Mouse (Mus musculus) left cerebral cortex, adult 9 months (tissue): ENCODE measurements around the gene Cd274.
A peak's percentile ranks its signal among the peaks of the same experiment; 100 is the strongest.

ENCODE experiments used
- DNase-seq, 2 experiments: peaks; one replicate each; pipeline ENCODE4 v3.0.0; 2022; ENCODE audit warnings: low spot score in 2 of 2

The Cd274 gene

GRCm38 (mm10) chr19:29364076-29364475, 3.2 kb upstream of the Cd274 start:
- no peak for DNase-seq

DNA sequence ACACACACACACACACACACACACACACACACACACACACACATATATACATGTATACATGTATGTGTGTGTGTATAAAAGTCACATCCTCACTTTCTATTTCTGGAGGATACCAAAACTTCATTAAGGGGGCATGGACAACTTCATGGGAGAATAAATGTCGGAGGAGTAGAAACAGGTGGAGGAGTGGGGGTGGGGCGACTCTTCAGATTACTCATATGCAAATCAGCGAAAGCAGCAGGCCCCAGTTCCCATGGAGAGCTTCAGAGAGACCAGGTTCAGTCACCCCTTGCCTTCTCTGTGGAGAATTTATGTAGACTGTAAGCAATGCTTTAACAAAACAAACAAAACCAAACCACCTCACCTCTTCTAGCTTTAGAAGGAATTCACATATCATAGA, 2.1 kb upstream of the Cd274 start:
- DNase-seq = no peak

DNA sequence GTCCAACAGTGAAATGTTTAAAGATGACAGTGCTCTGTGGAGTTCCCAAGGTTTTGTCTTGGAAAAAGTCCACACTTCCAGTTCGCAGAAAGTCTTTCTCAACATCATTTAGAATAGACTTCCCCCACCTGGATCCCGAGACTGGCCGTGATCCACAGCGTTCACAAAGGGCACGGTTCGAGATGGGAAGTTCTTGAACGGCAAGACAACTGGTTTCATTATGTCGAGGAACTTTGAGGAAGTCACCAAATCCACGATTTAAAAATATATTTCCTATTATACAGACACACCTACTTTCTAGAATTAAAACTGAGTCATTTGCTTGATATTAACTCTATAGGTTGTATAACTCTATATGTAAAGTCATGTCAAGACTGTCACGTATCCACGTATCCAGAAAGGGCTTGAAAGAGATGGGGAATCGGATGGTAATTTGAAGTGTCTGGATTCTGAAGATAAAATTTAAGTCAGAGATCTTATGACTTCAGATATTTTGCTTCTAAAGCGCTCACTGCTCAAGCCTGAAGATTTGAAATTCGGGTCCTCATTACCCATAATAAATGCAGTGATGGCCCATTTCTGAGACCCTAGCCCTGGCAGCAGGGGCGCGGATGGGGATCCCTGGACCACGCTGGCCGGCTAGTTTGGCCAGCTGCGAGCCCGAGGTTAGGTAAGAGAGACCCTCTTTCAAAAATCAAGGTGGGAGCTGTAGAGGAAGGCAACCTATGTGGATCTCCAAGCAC, 858 bp upstream of the Cd274 start:
- no peak for DNase-seq

GRCm38 (mm10) chr19:29368041-29368440, 786 bp downstream of the Cd274 start:
- no peak for DNase-seq

GRCm38 (mm10) chr19:29368671-29369309, 1.5 kb downstream of the Cd274 start:
- no peak for DNase-seq

GRCm38 (mm10) chr19:29370112-29370511, 2.9 kb downstream of the Cd274 start:
- DNase-seq = no peak

DNA sequence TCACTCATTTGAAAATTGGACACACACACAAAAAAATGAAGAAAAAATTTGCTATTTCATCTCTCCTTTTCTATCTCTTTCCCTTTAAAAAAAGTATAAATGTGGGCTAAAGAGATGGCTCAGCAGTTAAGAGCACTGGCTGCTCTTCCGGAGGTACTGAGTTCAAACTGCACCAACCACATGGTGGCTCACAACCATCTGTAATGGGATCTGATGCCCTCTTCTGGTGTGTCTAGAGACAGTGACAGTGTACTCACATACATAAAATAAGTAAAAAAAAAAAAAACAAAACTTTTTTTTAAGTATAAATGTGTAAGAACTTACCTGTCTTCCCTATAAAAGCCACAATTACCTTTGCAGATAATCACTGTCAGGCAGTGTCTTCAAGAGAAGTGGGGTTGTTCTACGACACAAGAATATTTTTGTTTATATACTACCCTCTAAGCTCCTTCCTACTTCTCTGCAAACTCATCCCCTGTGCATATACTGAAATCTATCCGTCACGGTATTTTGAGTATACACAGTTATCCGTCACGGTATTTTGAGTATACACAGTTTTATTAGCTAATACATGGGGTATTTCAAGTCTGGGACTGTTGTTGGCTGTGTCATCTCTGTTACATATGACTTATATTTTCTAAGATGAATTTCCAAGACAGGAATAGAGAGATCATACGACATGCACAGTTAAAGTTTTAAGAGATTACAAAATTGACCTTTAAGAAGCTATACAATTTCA, 3.5 kb downstream of the Cd274 start:
- DNase-seq = no peak

DNA sequence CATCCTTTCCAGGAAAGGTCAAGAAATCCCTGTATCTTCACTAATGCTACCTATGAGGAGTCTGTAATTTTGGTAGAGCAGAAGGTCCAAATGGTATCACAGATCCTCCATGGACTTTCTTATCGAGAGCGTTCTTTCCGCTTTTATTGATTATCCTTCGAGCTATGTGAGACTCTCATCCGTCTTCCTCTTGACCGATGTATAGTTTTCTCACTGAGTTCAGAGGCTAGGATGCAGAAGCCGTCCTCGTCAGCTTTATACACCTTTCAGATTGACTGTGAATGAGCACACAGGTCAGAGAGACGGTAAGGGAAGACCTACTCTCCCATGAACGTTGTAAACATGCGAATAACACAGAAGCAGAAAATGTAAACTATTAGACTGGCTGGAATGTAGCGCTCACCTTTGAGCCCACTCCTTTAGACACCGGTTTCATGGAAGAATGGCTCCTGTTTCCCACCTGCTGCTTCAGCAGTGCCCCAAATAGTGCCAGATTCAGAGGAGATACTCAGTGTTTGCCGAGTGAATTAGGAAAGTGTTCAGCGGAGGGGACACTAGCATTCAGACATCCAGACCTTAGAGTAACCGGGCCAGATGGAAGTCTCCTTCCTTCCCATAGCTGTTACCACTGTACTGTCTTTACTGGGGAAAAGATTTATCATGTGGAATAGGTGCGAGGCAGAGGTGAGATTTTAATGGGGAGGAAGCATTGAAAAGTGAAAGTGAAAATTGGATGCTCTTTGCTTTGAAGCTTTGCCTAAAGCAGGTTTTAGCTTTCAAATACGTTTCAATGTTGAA, 4.2 kb downstream of the Cd274 start:
- no peak for DNase-seq

DNA sequence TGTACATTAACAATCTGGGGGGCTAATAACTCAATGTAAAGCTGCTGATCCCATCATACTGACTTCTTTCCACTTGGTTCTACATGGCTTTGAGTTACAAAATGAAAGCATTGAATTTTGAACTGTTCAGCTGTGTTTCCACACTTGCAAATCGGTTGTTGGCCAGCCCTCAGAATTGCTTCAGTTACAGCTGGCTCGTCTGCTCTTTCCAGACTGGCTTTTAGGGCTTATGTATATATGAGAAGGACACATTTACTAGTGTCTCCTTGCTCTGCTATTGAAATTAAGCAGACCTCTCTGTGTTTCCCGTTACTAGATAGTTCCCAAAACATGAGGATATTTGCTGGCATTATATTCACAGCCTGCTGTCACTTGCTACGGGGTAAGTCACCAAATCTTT, 4.9 kb downstream of the Cd274 start:
- peak in 1 of 2 experiments; percentile 45 for DNase-seq

DNA sequence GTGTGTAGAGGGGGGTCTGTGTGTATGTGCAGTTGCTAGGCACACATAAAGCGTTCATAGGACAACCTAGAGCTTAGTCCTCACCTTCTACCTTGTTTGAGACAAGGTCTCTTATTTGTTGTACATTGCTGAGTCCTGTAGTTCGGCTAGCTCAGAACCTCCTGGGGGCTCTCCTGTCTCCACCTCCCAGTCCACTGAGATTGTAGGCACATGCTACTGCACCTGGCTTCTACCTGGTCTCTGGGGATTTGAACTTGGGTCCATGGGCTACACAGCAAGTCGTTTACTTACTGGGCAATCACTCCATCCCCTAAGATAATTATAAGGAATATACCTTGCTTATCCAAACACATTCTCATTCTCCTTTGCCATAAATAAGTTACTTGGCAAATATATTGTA, 5.4 kb downstream of the Cd274 start:
- DNase-seq = no peak

- DNase-seq = no peak
Observed at GRCm38 (mm10) chr19:29373438-29373837, 6.2 kb downstream of the Cd274 start.

GRCm38 (mm10) chr19:29374947-29375346, 7.7 kb downstream of the Cd274 start:
- no peak for DNase-seq

GRCm38 (mm10) chr19:29376382-29376781, 9.1 kb downstream of the Cd274 start:
- no peak for DNase-seq

DNA sequence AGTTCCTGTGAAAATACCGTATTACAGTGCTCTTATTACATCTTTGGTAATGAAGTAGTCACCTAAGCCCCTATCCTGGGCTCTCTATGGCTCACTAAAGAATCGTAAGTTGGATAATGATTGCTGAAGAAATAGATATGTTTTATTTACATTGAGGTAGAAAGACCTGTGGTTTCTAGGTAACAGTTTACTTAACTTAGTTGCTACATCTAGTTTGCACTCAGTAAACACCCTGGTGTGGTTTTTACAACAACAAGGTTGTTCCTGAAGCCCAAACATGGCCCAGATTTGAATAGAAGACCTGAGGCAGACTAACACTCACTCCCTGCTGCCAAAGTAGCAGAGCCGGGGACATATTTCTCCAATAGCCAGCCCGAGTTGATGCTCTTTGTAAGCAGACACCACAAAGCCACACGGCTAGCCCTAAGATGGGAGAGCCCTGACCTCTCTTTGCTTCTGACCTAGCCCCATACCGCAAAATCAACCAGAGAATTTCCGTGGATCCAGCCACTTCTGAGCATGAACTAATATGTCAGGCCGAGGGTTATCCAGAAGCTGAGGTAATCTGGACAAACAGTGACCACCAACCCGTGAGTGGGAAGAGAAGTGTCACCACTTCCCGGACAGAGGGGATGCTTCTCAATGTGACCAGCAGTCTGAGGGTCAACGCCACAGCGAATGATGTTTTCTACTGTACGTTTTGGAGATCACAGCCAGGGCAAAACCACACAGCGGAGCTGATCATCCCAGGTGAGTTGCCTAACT, 12.8 kb downstream of the Cd274 start:
- no peak for DNase-seq

- DNase-seq = no peak
Observed at GRCm38 (mm10) chr19:29383368-29383767, 16.1 kb downstream of the Cd274 start.

- DNase-seq = no peak
Observed at GRCm38 (mm10) chr19:29384412-29384811, 17.2 kb downstream of the Cd274 start.

DNA sequence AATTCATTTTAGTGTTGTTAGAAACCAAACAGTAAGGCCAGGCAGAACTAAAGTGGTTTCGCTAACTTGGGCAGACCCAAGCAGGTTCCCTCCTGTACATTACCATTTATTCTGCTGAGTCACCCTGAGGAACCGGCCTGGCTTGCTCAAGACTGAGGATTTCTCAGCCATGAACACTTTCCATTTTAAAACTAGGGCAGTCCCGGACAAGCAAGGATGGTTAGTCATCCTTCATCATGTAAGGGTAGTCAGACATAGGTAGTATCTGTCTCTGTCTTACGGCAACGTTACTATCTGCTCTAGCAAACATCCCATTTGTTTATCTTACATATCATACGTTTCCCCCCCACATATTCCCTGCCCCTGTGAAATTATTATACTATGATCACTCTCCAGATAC, 17.7 kb downstream of the Cd274 start:
- DNase-seq = no peak

GRCm38 (mm10) chr19:29385822-29386221, 18.6 kb downstream of the Cd274 start:
- DNase-seq = no peak

DNA sequence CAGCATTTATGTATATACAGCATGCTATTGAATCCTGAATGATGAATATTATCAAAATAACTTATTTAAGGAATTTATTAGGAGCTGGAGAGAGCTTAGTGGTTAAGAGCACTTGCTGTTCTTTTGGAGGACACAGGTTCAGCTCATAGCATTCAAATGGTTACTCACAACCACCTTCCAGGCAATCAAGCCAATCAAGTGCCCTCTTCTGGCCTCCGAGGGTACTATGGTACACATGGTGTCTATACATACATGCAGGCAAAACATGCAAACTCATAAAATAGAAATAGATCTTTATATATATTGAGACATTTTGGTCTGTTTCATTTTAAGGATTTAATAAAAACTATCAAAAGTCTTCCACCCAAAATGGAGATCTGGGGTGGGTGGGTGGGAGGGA, 21.6 kb downstream of the Cd274 start:
- DNase-seq = no peak

DNA sequence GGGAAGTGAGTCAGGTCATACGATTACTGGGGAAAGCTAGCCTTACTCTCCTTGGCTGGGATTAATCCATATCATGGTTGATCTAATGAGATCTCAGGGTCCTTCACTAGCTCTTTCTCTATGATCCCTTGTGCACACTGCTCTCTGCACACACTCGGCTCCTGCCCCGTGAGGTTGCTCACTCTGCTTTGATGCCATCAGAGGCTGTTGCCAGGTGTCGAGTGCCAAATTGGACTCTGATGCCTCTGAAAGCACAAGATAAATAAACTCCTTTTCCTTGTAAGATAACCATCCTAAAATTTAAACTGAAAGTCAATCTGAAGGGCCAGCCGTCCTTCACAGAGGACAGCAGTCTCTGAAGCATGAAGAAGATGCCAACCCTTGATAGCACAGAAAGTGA, 23.2 kb downstream of the Cd274 start:
- DNase-seq = no peak

- no peak for DNase-seq
Observed at GRCm38 (mm10) chr19:29391279-29391678, 24.0 kb downstream of the Cd274 start.
